Mouse (Mus musculus) heart, embryonic 16.5 days (tissue): ENCODE measurements around the gene 6430550D23Rik. TPM values are rescaled to one million over a fixed set of nuclear protein-coding genes. Genes with fewer than 3 reads are reported as not detected.
A peak's percentile ranks its signal among the peaks of the same experiment; 100 is the strongest.
"Not testable (repeated sequence)": the region's sequence is repeated elsewhere in the genome, so short reads cannot be mapped to it uniquely, and the experiment has no call there.

Experiments
- ATAC-seq: fragments of 200-750 bp; cut with Nextera tagmentation; replicated peaks from 2 replicates; pipeline ENCODE4 v1.8.0; 2017; ENCODE audit warnings: moderate number of reproducible peaks; ENCODE audit not compliant: insufficient read depth, low FRiP score; ENCODE audit errors: extremely low read depth
- H3K27ac ChIP-seq: fragments of 300-500 bp; sonication (generic); 2 replicates; pipeline ENCODE4 v1.5.1; 2014; ENCODE audit warnings: mild to moderate bottlenecking, low read length, control low read depth, moderate library complexity
- H3K27me3 ChIP-seq: fragments of 300-500 bp; sonication (generic); 2 replicates; pipeline ENCODE4 v1.6.1; 2014; ENCODE audit warnings: low read length, mixed read lengths; ENCODE audit not compliant: control insufficient read depth, insufficient read depth
- H3K36me3 ChIP-seq: fragments of 300-500 bp; sonication (generic); 2 replicates; pipeline ENCODE4 v1.6.1; 2014; ENCODE audit not compliant: control insufficient read depth, insufficient read depth
- H3K4me1 ChIP-seq: fragments of 300-500 bp; sonication (generic); 2 replicates; pipeline ENCODE4 v1.6.1; 2014; ENCODE audit warnings: low read length, mixed read lengths; ENCODE audit not compliant: control insufficient read depth, insufficient read depth
- H3K4me2 ChIP-seq: fragments of 300-500 bp; sonication (generic); 2 replicates; pipeline ENCODE4 v1.6.1; 2014; ENCODE audit warnings: low read depth, mild to moderate bottlenecking, control low read depth, low read length
- H3K4me3 ChIP-seq: fragments of 300-500 bp; sonication (generic); 2 replicates; pipeline ENCODE4 v1.5.1; 2014; ENCODE audit warnings: mild to moderate bottlenecking, control low read depth, low read length
- H3K9ac ChIP-seq: fragments of 300-500 bp; sonication (generic); 2 replicates; pipeline ENCODE4 v1.6.1; 2014; ENCODE audit warnings: low read length, control low read depth
- H3K9me3 ChIP-seq: fragments of 300-500 bp; sonication (generic); replicated peaks from 2 replicates; pipeline ENCODE4 v1.6.1; 2016; ENCODE audit warnings: low read length; ENCODE audit not compliant: control insufficient read depth
- WGBS: fragments of 180-500 bp; shearing (Covaris S2); extraction: QIAGEN DNeasy Blood & Tissue Kit; methylation state at CpG from one replicate; pipeline ENCODE4 v1.1.7; 2014; 5-methylcytosine and 5-hydroxymethylcytosine counted together
- polyA plus RNA-seq: library from polyadenylated mRNA; unstranded; fragments of >200 nt; fragmentation: Nextera tagmentation; extraction: Ambion mirVana; gene quantifications from 2 replicates; pipeline ENCODE4 v1.2.1, GENCODE M21; 2015

6430550D23Rik gene
- polyA plus RNA-seq, 1 experiment from 2014 or later, result 0.96 TPM

- no peaks in the 10 kb centered on the region for H3K27me3 ChIP-seq
- peak overlapping the region; percentile 82 for H3K9ac ChIP-seq
- H3K4me1 ChIP-seq, result peaks cover 13% of the 10 kb centered on the region
- WGBS, result 67% methylated on average over 7 of the region's 7 CpGs
- H3K27ac ChIP-seq, result peak overlapping the region; percentile 94
- H3K36me3 ChIP-seq, result peaks cover 6% of the 10 kb centered on the region; the same call in 1 of the 2 replicates
- peak overlapping the region; percentile 74 for H3K4me2 ChIP-seq
- H3K4me3 ChIP-seq, result peak overlapping the region; percentile 82
- ATAC-seq, result no peak
- no peaks in the 10 kb centered on the region for H3K9me3 ChIP-seq
Measured at GRCm38 (mm10) chr2:155928711-155929345, 78.9 kb downstream of the 6430550D23Rik start.

GRCm38 (mm10) chr2:155925213-155925612 is 82.6 kb downstream of the 6430550D23Rik start:
- not testable (repeated sequence) for ATAC-seq, H3K9me3 ChIP-seq, H3K4me2 ChIP-seq, H3K27me3 ChIP-seq, H3K9ac ChIP-seq, H3K4me1 ChIP-seq, H3K4me3 ChIP-seq, H3K27ac ChIP-seq
- 96% methylated on average over 6 of the region's 6 CpGs for WGBS
- peaks cover 13% of the 10 kb centered on the region for H3K36me3 ChIP-seq

Other genes with a start within 250 kb of the 6430550D23Rik start
- gene Mmp24, start 232.6 kb downstream of the 6430550D23Rik start, polyA plus RNA-seq, result 0.04 TPM in 1 of 2 replicates, not detected in the other
- gene BC029722, start 188.6 kb downstream of the 6430550D23Rik start, polyA plus RNA-seq, result 17.4 and 17.7 TPM in 2 replicates
- gene Eif6, start 181.1 kb downstream of the 6430550D23Rik start, polyA plus RNA-seq, result 125 and 140 TPM in 2 replicates
- 0.05 and 0.07 TPM in 2 replicates for gene Fam83c, start 173.1 kb downstream of the 6430550D23Rik start, polyA plus RNA-seq
- gene Uqcc1, start 77.7 kb downstream of the 6430550D23Rik start, polyA plus RNA-seq, result 127 and 129 TPM in 2 replicates
- not detected in 2 replicates for gene Gm15557, start 67.2 kb downstream of the 6430550D23Rik start, polyA plus RNA-seq
- 0.26 and 0.39 TPM in 2 replicates for gene Gdf5, start 62.6 kb downstream of the 6430550D23Rik start, polyA plus RNA-seq
- 6.9 and 9.9 TPM in 2 replicates for gene Cep250, start 51.5 kb downstream of the 6430550D23Rik start, polyA plus RNA-seq
- gene Ergic3, start 68 bp upstream of the 6430550D23Rik start, polyA plus RNA-seq, result 143 and 162 TPM in 2 replicates
- not detected in 2 replicates for gene Fer1l4, start 45.0 kb upstream of the 6430550D23Rik start, polyA plus RNA-seq
- gene Spag4, start 57.2 kb upstream of the 6430550D23Rik start, polyA plus RNA-seq, result 1.4 and 1.6 TPM in 2 replicates
- gene Cpne1, start 104.0 kb upstream of the 6430550D23Rik start, polyA plus RNA-seq, result 27.9 and 29.2 TPM in 2 replicates
- gene Rbm12, start 104.0 kb upstream of the 6430550D23Rik start, polyA plus RNA-seq, result 17.7 and 20.7 TPM in 2 replicates
- 10.8 and 14.1 TPM in 2 replicates for gene Gm28036, start 119.1 kb upstream of the 6430550D23Rik start, polyA plus RNA-seq
- 338 and 361 TPM in 2 replicates for gene Romo1, start 136.1 kb upstream of the 6430550D23Rik start, polyA plus RNA-seq
- gene Nfs1, start 136.2 kb upstream of the 6430550D23Rik start, polyA plus RNA-seq, result 70.3 and 75.0 TPM in 2 replicates
- gene Rbm39, start 172.3 kb upstream of the 6430550D23Rik start, polyA plus RNA-seq, result 355 and 375 TPM in 2 replicates
- gene Phf20, start 188.5 kb upstream of the 6430550D23Rik start, polyA plus RNA-seq, result 43.0 and 46.5 TPM in 2 replicates